Mouse (Mus musculus) monocyte, adult 2 months (primary cell): ENCODE results near the gene Itpkb.

Experiments
- DNase-seq, 2 experiments: peaks; one replicate each; pipeline ENCODE4 v3.0.0; 2022; ENCODE audit warnings: low spot score in 2 of 2, low read depth in 1 of 2

The Itpkb gene

GRCm38 (mm10) chr1:180410306-180410705 lies 80.0 kb downstream of the Itpkb start:
- DNase-seq = no peak

DNA sequence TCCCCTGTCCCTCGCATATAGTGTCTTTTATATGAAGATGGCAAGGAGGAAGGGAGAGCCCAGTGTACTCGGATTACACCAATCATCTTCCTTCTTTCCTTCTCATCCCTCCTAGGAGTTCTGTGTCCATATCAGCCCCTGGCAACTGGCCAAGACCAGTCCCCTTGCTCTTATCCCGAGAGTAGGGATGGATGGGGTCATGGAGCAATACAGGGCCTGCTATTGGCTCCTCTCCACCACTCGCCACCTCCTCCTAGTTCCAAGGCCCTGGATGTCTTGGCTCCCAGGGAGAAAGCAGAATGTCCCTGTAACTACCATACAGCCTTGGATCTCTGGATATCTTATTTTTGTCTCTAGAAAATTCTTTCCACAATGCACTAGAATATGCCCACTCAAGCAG lies 84.8 kb downstream of the Itpkb start:
- DNase-seq = no peak

GRCm38 (mm10) chr1:180415836-180416235 lies 85.6 kb downstream of the Itpkb start:
- DNase-seq = no peak

GRCm38 (mm10) chr1:180417118-180417517 lies 86.8 kb downstream of the Itpkb start:
- no peak for DNase-seq

DNA sequence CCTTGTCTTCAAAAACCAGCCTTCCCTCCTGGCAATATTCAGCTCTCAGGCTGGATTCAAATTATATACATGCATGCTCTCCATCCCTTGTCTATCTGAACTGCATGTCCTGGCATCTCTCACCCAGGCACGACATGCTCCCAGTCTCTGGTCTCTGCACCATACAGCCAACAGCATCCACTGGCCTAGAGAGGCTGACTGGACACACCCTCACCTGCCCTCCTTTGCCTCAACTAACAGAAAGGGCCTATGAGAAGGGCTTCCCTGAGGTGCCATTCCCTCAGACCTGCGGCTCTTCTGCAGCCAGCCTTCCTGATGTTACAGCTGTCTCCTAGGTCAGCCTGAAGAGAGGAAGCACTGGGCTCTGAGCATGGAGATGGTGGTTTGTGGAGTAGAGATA lies 88.8 kb downstream of the Itpkb start:
- no peak for DNase-seq

- no peak for DNase-seq
Measured at GRCm38 (mm10) chr1:180420496-180421164, 90.3 kb downstream of the Itpkb start.

- no peak for DNase-seq
Measured at GRCm38 (mm10) chr1:180421165-180421909, 91.1 kb downstream of the Itpkb start.

GRCm38 (mm10) chr1:180422076-180422828 lies 92.0 kb downstream of the Itpkb start:
- peak in 1 of 2 experiments; percentile 67 for DNase-seq

- no peak for DNase-seq
Measured at GRCm38 (mm10) chr1:180423008-180423639, 92.8 kb downstream of the Itpkb start.

DNA sequence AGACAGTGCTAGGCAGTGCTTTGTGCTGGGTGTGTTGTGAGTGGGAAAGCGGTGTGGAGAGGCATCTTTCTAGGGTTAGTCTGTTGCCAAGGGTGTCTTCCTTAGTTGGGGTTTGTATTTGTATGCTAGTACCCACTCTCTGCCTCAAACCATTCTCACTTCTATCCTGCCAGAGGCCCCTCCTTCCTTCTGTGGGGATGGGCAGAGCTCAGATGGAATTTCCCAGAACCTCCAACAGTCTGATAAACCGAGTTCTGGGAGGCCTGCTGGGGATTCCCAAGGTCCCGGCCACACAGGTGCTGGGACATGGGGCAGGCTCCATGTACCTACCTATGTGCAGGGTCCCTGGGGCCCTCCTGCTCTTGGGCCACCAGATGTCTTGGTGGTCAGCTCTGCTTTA lies 93.6 kb downstream of the Itpkb start:
- no peak for DNase-seq

DNA sequence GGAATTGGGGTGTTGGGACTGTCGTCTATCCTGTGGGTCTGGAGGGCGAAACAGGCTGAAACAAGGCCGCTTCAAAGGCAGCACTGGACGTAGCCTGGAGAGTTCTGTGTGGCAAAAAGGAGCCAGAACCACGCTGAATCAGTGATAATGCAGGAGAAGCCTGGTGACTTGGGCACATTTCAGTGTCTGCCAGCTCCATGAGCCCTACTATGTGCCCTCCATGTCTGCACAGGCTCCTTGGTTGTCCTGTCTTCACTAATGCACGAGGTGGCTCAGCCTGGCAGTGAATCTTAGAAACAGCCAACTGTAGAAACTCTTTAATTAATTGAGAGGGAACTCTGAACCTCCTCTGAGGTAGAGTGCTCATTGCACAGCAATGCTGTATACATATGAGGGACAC lies 96.1 kb downstream of the Itpkb start:
- no peak for DNase-seq

DNA sequence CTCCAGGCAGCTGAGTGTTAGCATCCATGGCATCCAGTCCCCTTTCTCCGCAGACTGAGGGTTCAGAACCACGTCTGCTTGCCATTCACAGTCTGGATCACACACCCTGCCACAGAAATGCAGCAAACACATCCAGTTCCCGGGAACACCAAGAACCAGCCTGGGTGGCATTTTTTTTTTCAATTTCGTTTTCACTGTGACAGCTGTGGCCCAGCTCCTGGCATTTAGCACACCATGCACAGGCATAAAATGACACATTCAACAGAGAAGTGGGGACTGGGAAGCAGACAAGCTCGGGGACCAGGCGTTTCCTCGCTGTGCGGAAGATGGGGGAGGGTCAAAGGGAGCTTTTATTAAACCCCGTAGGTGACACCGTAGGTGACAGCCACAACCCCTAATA lies 97.4 kb downstream of the Itpkb start:
- DNase-seq = no peak

DNA sequence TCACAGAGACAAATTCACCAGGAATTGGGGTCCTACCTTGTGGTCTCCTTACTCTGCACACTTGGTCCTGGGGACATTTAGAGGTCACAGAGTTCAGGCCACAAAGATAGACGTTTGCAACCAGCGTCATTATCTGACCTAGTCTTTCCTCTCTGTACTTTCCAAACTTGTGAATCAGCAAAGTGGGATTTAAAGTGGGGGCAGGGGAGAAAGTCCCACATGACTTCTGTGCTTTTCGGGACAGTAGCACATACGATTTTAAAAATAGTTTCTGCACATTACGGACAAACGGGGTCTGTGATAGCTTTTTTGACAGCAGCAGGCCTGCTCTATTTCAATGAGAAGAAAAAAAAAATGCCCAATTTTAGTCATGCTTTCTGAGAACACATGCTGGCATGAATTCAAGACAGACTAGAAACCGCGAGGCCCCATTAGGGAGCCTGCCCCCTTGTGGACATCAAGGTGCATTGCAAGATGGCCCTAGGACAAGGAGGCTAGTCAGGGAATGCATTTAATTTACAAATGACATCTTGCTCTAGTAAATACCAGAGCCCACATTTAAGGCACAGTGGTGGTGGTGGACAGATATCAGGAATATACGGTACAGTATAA lies 97.9 kb downstream of the Itpkb start:
- peak in 1 of 2 experiments; percentile 41 for DNase-seq

- DNase-seq = no peak
Measured at GRCm38 (mm10) chr1:180428871-180429270, 98.6 kb downstream of the Itpkb start.

DNA sequence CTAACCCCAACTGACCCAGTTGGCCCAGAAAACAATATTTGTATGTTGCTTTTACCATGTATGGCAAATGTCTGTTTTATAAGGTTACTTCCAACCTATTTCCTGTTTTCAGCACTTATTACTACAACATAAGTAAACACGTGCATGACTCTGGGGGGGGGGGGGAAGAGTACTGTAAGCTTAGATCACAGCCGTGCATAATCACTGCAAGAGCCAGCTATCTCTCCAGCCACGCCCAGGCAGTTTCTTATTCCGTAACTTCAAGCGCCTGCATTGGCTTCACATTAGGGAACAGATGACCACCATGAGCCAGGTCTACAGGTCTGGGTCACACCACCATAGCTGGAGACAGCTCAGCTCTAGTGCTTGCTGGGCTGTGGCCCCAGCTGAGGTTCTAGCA lies 99.5 kb downstream of the Itpkb start:
- DNase-seq = no peak

GRCm38 (mm10) chr1:180431833-180432232 lies 101.5 kb downstream of the Itpkb start:
- peak; percentile 48 to 61 for DNase-seq

GRCm38 (mm10) chr1:180433098-180433538 lies 102.8 kb downstream of the Itpkb start:
- no peak for DNase-seq

GRCm38 (mm10) chr1:180433796-180434566 lies 103.7 kb downstream of the Itpkb start:
- DNase-seq = no peak

- DNase-seq = no peak
Measured at GRCm38 (mm10) chr1:180434925-180435324, 104.6 kb downstream of the Itpkb start.

- no peak for DNase-seq
Measured at GRCm38 (mm10) chr1:180439496-180439895, 109.2 kb downstream of the Itpkb start.
